Mouse (Mus musculus) stomach, postnatal 0 days (tissue): ENCODE measurements at regions not wholly inside any gene's neighbourhood (a gene's known extent, or its start where the extent isn't known, plus 50 kb on each side); places are given as distances from the start of the nearest gene placed in this dataset.

Experiments
- ATAC-seq: fragments of 200-750 bp; cut with Nextera tagmentation; 2 replicates; pipeline ENCODE4 v1.8.0; 2017; ENCODE audit not compliant: low FRiP score, low TSS enrichment
- DNase-seq: peaks from one replicate; pipeline ENCODE4 v3.0.0-alpha.2; 2016; ENCODE audit warnings: low spot score
- H3K27ac ChIP-seq: fragments of 300-500 bp; sonication (generic); replicated peaks from 2 replicates; pipeline ENCODE4 v1.5.1; 2014; ENCODE audit warnings: mild to moderate bottlenecking, control low read depth
- H3K27me3 ChIP-seq: fragments of 300-500 bp; sonication (generic); 2 replicates; pipeline ENCODE4 v1.6.1; 2014; ENCODE audit warnings: low read length; ENCODE audit not compliant: control insufficient read depth, insufficient read depth
- H3K36me3 ChIP-seq: fragments of 300-500 bp; sonication (generic); 2 replicates; pipeline ENCODE4 v1.6.1; 2014; ENCODE audit warnings: low read length, mixed read lengths; ENCODE audit not compliant: control insufficient read depth, insufficient read depth
- H3K4me1 ChIP-seq: fragments of 300-500 bp; sonication (generic); replicated peaks from 2 replicates; pipeline ENCODE4 v1.6.1; 2014; ENCODE audit warnings: antibody characterized with exemption; ENCODE audit not compliant: control insufficient read depth, insufficient read depth
- H3K4me2 ChIP-seq: fragments of 300-500 bp; sonication (generic); replicated peaks from 2 replicates; pipeline ENCODE4 v1.6.1; 2014; ENCODE audit warnings: low read depth, mild to moderate bottlenecking, control low read depth, moderate library complexity
- H3K4me3 ChIP-seq: fragments of 300-500 bp; sonication (generic); 2 replicates; pipeline ENCODE4 v1.5.1; 2014; ENCODE audit warnings: low read depth, low read length, control low read depth
- H3K9ac ChIP-seq: fragments of 300-500 bp; sonication (generic); 2 replicates; pipeline ENCODE4 v1.6.1; 2014; ENCODE audit warnings: mild to moderate bottlenecking, low read length, control low read depth, mixed read lengths
- H3K9me3 ChIP-seq: fragments of 300-500 bp; sonication (generic); 2 replicates; pipeline ENCODE4 v1.6.1; 2016; ENCODE audit warnings: low read length; ENCODE audit not compliant: control insufficient read depth
- CTCF ChIP-seq: IDR thresholded peaks from 2 replicates; pipeline ENCODE4 v1.5.1; 2016; ENCODE audit warnings: antibody characterized with exemption, low read depth, mild to moderate bottlenecking, moderate library complexity
- EP300 ChIP-seq: optimal IDR thresholded peaks from 2 replicates; pipeline ENCODE3; 2016; ENCODE audit warnings: antibody characterized with exemption
- WGBS: fragments of 180-500 bp; shearing (Covaris S2); extraction: QIAGEN DNeasy Blood & Tissue Kit; methylation state at CpG from one replicate; pipeline ENCODE4 v1.1.7; 2014; 5-methylcytosine and 5-hydroxymethylcytosine counted together

GRCm38 (mm10) chr4:39809950-39810349 is 332.9 kb upstream of the Aco1 start:
- Histone ChIP-seq H3K27me3 (no peaks in the 10 kb centered on the region), H3K9ac (no peak overlapping the region), H3K36me3 (no peaks in the 10 kb centered on the region), H3K4me2 (no peak overlapping the region), H3K9me3 (no peaks in the 10 kb centered on the region), H3K4me3 (no peak overlapping the region), H3K4me1 (no peaks in the 10 kb centered on the region), H3K27ac (no peak overlapping the region)
- ATAC-seq = no peak
- no peak for TF ChIP-seq EP300
- TF ChIP-seq CTCF = no peak
- no peak for DNase-seq
- WGBS = 55% methylated on average over 3 of the region's 3 CpGs

- ATAC-seq (no peak), DNase-seq (no peak)
- Histone ChIP-seq H3K9ac (no peak overlapping the region), H3K9me3 (no peaks in the 10 kb centered on the region), H3K36me3 (no peaks in the 10 kb centered on the region), H3K4me1 (no peaks in the 10 kb centered on the region), H3K27me3 (no peaks in the 10 kb centered on the region), H3K27ac (no peak overlapping the region), H3K4me2 (no peak overlapping the region), H3K4me3 (no peak overlapping the region)
- no peak for TF ChIP-seq CTCF
- WGBS = 76% methylated on average over 4 of the region's 4 CpGs
These were observed 330.1 kb upstream of the Aco1 start for GRCm38 (mm10) chr4:39812766-39813165.

- Histone ChIP-seq H3K4me1 (no peaks in the 10 kb centered on the region), H3K27me3 (no peaks in the 10 kb centered on the region), H3K27ac (no peak overlapping the region), H3K4me2 (no peak overlapping the region), H3K4me3 (no peak overlapping the region), H3K9ac (no peak overlapping the region), H3K36me3 (no peaks in the 10 kb centered on the region), H3K9me3 (no peaks in the 10 kb centered on the region)
- TF ChIP-seq EP300 = no peak
- TF ChIP-seq CTCF = no peak
- DNase-seq = no peak
- no peak for ATAC-seq
These were observed 327.3 kb upstream of the Aco1 start for GRCm38 (mm10) chr4:39815620-39816019.

- 84% methylated on average over 4 of the region's 4 CpGs for WGBS
- ATAC-seq (no peak), DNase-seq (no peak)
- TF ChIP-seq CTCF (no peak), EP300 (no peak)
- Histone ChIP-seq H3K9ac (no peak overlapping the region), H3K9me3 (no peaks in the 10 kb centered on the region), H3K36me3 (no peaks in the 10 kb centered on the region), H3K27me3 (no peaks in the 10 kb centered on the region), H3K4me3 (no peak overlapping the region), H3K4me2 (no peak overlapping the region), H3K27ac (no peak overlapping the region), H3K4me1 (no peaks in the 10 kb centered on the region)
These were observed 325.2 kb upstream of the Aco1 start for GRCm38 (mm10) chr4:39817675-39818074.

GRCm38 (mm10) chr4:39833634-39834033 is 309.2 kb upstream of the Aco1 start:
- DNase-seq (no peak), ATAC-seq (no peak)
- Histone ChIP-seq H3K27ac (no peak overlapping the region), H3K27me3 (no peaks in the 10 kb centered on the region), H3K36me3 (no peaks in the 10 kb centered on the region), H3K4me1 (no peaks in the 10 kb centered on the region), H3K9me3 (no peaks in the 10 kb centered on the region), H3K9ac (no peak overlapping the region), H3K4me3 (no peak overlapping the region), H3K4me2 (no peak overlapping the region)
- WGBS = 75% methylated on average over 1 of the region's 1 CpGs
- TF ChIP-seq CTCF (no peak), EP300 (no peak)
